Mouse (Mus musculus): ENCODE measurements around the gene Gucy1b2.

- TF ChIP-seq POLR2A (IDR thresholded peaks at IDR 0.05; ENCODE audit: extremely low read depth, insufficient read depth, low read length) (no peak), CTCF (IDR thresholded peaks at IDR 0.05; ENCODE audit: low read depth, low read length) (no peak)
These were observed 23.3 kb upstream of the Gucy1b2 start for GRCm38 (mm10) chr14:62479395-62479794.

Measured in liver, adult 2 months (tissue).